Mouse (Mus musculus) spleen, adult 18-20 months (tissue): ENCODE data around the gene Cd93.

Experiments used
- DNase-seq, 2 experiments: peaks; one replicate each; pipeline ENCODE4 v3.0.0; 2022; ENCODE audit warnings: mixed read lengths in 2 of 2

Gene Cd93

DNA sequence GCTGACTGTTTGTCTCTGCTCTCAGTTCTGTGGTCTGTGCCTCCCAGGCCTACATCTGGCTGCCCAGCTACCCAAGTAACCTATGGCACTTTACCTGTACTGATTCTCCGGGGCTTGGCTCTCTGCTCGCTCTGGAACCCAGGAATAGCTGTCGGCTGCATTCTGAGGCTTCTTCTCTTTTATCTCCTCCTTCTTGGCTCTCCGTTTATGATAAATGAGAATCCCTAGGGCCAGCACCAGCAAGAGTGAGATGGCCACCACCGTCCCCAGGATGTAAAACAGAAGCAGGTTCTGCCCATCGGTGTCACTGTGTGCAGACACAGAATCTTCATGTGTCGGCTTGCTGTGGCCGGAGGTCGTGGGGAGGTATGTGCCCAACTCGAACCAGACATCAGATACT, 1.9 kb downstream of the Cd93 start:
- DNase-seq, result peak in 1 of 2 experiments; percentile 10

DNA sequence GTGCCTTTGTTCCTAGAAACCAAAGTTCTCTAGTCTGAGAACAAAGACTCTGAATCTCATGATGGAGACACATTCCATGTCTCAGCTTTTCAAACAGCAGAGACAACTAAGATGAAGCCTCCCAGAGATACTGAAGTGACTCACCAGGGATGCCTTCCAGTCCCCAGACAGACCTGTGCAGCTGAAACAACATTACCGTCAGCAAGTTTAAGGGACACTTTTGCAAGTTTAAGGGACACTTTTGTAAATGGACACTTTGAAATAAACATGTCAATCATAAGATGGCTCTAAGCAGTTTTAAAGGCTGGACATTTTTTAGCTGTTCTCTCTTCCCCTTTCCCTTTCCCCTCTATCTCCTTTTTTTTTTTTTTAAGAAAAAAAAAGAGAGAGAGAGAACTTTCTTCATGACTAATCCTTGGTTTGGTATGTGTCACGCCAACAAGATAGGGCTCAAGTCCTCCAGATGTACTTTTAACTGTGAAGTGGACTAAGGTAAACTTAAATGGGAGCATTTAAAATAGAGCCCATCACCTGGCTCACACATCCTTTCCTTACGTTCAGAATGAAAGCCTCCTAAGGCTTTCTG, 3.6 kb downstream of the Cd93 start:
- DNase-seq, result no peak

DNA sequence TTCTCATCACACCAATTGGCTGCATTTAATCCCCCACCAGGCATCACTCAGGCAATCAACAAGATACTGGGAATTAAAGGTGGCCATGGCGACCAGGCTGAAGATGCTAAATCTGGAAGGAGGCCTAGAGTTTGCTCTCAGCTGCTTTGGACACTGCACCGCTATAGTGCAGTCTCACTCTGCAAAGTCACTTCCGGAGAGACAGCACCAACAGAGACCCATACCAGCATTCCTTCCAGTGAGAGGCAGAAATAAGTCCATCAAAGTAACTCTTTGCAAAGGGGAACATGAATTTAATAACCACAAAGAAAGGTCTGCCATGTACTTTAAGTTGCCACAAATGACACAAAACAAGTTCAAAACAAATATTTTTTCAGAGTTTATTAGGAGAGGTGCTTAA, 7.1 kb downstream of the Cd93 start:
- no peak for DNase-seq

DNA sequence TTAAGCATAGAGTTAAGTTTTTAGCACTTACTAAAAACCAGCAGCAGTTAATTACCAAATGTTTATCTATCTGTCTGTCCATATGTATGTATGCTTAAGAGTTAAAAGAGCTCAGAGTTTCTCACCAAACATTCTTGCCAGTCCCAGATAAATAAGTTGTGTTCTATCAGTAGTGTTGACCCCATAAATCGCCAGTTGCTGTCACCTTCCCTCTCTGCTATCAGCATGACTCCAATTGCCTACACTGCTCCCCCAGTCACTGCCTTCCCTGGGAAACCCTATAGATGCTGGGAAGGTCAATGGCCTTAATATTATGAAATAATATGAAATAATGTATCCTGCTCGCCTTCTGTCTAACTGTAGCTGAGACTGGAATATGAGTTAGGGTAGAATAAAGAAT, 11.0 kb downstream of the Cd93 start:
- DNase-seq, result no peak

DNA sequence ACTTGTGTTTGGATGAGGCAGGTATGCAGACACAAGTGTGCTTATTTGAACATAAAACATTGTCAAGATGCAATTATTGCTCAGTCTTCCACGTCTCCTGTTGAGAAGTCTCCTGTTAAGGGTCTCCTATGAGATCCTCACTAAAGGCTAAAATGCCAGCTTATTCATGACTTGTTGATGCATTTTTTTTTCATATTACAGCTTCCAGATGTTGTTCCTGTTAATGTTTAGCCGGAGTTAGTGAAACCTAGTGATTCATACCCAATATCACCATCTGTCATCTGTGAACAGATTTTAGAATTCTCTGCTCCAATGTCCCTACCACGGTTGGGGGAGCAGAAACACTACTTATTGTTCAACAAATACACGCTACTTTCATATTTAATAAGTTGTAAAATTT, 12.4 kb downstream of the Cd93 start:
- DNase-seq, result no peak

DNA sequence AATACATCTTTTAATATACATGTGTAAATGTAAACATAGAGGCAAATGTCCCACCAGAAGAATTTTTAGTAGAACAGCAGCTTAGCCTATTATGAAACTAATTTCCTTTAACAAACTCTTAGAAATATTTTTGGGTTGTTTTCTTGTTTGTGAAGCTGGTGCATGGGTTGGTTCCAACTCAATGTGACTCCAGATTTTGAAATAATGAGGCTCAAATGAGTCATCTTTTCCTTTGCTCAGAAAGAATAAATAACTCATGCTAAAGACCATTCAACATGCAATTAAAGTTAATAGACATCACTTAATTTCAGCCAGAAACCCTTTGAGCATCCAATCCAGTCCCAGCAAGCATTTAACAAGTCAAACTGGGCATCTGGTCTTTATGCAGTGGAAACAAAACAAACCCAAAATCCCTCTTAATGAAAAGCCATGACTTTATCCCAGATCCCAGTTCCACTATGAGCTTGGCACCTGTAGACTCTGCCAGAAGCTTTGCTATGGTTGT, 14.3 kb downstream of the Cd93 start:
- no peak for DNase-seq

DNA sequence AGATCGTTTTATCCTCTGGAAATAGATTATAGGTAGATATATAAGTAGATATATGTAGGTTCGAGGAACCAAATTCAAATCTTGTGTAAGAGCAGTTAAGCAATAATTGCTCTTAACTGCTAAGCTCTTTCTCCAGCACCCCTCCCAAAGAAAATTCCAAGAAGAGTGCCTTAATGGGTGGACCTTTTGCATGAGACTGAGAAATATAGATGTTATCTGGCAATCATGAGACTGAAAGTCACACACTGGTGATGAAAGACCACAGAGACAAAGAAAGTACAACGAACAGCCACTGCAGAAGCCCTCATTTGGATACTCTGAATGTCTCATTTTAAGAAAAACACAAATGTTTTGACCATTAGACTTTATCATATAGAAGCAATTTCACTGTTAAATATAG, 14.8 kb downstream of the Cd93 start:
- no peak for DNase-seq

DNA sequence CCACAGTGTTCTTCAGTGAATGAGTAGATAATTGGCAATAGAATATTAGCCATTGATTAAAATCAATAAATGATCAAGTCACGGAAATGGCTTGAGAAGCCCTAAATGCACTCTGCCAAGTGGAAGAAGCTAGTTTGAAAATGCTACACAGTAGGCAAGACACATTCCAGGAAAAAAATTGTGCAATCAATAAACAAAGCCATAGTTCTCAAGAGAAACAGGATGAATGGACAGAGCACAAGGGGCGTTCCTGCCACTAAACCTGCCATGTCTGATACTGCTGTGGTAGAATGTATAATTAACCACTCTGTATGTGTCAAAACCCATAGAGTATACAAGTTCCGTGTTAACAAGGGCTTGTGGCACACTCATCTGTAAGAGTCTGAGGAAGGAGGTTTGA, 15.8 kb downstream of the Cd93 start:
- no peak for DNase-seq

DNA sequence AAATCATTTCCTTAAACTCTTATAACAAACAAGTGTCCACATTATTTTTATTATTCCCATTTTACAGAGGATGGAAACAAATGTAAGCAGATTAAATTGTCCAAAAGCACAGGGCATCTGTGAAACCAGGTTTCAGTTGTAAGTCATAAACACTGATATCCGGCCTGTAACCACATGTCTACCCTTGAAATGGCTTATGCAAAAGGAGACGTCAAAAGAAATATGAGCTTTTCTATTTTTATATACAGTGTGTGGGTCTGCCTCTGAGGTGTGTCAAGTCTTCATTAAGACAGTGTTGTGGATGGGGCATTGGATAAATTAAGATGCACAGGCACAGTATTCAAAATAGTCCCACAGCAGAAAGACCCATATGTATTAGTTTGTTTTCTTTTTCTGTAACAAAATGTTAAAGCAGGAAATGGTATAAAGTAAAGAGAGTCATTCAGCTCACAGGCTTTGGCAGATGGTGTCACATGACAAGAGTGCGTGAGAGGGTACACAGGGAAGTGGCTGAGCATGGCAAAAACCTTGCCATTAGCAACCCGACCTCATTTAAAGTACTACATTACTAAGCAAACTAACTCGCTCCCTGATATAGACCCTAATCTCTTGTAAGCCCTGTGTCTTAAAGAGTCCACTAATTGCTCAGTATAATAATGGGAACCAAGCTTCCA, 17.5 kb downstream of the Cd93 start:
- no peak for DNase-seq

DNA sequence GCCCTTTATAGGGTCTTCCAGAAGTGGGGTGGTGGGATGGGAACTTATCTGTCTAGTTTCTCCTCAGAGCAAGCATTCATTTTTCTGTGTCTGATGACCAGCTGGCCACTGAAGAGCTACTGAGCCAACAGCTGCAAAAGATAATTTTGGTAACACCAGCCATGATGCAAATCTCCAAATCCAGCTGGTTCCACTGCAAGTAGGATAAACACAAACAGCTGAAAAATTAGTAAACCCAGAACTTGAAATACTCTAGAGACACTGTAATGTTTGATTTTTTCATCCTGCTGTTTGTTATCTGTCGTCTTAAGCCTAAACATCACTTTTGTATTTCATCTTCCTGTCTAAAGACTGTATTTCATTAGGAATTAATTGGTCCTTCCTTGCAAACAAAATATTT, 21.7 kb downstream of the Cd93 start:
- no peak for DNase-seq

DNA sequence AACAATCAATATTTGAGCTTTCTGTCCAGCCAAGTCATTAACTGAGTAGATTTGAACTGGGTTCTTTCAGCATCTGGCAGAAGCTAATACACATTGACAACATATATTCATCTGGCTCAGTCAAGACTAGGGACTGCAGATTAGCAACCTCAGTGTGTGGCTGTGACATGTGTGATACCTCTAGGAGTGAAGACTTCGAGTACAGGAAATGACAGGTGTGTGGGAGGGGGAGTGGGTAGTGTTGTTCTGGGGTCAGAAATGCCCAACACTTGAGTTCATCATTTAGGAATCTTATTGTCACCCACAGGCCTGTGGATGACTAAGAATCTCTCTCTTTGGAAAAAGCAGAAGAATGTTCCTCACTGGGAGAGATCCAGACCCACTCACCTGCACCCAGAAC, 22.3 kb downstream of the Cd93 start:
- DNase-seq, result no peak

DNA sequence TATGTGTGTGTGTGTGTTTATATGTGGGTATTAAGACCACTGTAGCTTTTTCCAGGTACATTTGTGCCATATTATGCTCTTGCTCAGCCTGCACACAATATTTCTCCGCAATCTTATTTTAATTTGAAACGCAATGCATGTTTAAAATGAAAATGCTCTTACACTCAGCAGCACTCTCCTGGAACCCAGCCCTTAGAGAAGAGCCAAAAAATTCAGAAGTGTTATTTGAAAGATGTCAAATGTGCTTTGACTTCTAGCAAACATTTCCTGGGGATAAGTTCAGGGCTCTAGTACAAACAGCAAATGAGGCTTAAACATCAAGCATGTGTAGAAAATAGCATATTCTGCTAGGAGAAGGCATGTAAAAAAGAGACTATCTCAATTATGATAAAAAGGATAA, 23.6 kb downstream of the Cd93 start:
- no peak for DNase-seq

DNA sequence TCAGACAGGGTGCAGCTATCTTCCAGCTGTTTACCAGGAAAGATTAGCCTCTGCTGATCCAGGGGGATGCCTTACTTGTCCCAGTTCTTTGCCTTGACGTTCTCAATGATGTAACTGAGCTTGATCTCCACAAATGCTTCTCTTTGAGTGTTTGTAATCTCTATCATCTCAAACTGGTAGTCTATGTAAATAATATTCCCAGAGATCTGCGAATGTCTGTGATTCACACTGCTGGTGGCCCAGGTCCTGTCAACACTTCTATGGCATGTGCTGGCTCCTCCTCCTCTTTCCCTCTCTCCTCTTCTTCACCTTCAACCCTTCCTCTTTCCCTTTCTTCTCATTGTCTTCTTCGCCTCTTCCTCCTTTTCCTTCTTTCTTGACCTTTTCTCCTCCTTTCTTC, 24.2 kb downstream of the Cd93 start:
- DNase-seq, result no peak

DNA sequence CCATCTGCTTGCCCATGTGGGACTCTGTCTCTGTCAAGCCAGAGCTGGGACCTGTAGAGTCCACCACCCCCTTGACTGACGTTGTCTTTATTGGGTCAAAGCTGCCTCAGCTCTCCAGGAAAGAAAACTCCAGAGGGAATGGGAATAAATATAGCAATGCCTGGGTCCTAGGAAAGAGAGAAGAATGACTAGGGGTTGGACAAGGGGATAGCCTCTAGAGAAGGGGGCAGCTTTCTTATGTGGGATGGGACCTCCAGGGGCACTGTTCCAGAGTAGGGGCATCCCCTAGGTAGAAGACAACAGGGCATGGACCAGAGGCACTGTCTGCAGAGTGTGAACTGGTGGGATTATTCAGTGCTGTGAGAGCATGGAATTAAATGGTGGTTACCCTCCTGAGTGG, 33.5 kb downstream of the Cd93 start:
- DNase-seq, result no peak

DNA sequence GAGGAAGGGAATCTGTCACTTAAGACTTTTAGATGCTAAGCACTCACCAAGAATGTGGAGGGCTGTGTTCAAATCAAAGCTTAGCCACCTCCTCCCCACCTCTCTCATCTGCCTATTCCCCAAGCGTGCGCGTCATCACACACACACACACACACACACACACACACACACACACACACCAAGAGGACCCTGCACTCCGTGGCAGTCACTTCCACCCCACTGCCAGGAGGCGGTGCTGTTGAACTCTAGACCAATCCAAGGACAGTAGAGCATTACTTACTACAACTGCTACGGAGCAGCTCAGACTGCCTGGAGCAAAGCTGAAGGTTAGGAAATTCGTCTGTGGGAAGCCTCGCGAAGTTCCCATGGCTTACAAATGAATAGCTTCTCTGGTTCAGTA, 34.2 kb downstream of the Cd93 start:
- DNase-seq, result peak; percentile 70 to 73

DNA sequence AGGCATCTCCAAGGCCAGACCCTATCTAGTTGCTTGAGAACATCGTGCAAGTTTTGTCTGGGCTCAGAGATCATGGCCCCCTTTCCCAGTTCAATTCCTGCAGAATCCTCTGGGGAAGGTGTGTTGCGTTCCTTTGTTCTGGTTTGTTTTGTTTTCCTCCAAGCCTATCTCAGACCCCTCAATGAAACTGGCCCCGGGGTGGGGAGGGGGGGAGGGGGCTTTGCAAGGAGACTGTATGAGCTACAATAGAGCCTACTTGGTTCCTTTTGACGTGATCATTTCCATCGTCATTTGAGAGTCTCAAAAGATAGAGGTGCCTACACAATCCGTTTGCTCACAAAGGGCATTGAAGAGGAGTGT, 34.6 kb downstream of the Cd93 start:
- no peak for DNase-seq

DNA sequence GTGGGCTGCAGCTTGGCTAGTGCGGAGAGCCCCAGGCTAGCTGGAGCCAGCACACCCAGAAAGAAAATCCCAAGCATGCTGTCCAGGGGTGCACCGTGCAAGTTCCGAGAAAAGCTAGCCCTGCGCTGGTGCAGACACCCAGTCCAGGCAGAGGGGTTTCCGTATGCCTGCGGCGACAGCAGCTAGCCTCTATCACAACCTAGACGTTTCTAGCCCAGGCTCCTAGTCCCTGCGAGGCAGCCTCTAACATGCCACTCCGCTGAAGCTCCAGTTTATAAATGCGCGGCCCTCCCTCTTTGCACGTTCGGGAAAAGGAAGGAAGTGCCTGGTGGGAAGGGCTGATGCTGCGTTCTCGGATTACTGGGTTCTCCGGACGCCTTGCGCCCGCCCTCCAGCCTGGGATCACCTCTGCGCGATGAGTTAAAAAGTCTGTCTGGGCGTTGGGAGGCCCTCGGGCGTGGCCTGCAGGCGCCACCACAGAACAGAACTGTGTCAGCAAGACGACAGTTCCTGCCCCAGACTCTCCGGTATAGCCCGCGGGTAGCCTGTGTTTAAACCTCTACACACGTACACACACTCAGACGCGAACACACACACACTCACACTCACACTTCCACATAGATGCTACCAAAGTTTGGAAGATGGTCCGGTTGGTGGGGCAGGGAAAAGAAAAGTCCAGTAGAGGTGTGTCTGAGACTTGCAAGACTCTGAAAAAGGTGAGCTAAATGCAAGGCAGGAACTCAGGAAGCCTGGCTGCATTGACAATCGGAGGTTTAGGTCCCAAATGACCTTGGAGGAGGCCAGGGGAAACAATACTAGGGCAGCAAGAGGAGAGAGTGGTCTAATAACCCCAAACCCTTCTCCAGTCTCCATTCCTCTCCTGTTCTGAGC, 35.2 kb downstream of the Cd93 start, which contains the start of gene Thbd:
Gene Thbd, minus strand, starts transcription at position 319 of the 891 bp plus-strand sequence.
- peak; percentile 40 to 50 for DNase-seq

DNA sequence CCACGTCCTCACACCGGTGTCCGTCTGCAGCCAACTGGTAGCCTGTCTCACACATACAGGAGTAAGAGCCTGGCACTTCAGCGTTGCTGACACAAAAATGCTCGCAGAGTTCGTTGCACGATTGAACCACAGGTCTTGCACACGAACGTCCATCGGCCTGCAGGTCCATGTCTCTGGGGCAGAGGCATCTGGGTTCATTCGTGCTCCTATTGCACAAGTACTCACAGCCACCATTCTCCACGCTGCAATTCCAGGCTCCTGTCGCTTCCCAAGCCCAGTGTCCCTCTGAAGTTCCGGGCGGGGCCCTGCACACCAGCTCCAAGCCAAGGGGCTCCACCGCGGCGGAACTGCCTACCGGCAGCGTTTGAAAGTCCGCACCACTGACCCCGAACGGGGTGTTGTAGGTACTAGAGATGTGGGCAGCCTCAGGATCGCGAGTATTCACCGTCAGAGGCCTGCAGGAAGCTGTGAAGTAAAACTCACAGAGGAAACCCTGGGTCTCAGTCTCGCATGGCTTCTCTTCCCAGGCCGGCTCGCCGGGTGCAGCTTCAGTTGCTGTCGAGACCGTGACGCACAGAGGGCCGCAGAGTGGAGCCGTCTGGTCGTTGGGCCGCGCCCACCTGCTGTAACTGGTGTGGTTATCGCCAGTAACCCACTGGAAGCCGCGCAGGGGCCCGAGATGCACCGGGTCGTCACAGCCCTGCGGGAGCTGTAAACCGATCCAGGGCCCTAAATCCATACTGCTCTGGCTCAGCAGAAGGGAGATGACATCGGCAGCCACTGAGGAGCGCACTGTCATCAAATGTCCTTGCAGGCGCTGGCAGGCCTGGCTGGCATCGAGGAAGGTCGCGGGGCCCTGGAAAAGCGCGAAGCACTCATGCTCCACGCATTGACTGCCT, 36.1 kb downstream of the Cd93 start:
- peak; percentile 34 to 40 for DNase-seq

DNA sequence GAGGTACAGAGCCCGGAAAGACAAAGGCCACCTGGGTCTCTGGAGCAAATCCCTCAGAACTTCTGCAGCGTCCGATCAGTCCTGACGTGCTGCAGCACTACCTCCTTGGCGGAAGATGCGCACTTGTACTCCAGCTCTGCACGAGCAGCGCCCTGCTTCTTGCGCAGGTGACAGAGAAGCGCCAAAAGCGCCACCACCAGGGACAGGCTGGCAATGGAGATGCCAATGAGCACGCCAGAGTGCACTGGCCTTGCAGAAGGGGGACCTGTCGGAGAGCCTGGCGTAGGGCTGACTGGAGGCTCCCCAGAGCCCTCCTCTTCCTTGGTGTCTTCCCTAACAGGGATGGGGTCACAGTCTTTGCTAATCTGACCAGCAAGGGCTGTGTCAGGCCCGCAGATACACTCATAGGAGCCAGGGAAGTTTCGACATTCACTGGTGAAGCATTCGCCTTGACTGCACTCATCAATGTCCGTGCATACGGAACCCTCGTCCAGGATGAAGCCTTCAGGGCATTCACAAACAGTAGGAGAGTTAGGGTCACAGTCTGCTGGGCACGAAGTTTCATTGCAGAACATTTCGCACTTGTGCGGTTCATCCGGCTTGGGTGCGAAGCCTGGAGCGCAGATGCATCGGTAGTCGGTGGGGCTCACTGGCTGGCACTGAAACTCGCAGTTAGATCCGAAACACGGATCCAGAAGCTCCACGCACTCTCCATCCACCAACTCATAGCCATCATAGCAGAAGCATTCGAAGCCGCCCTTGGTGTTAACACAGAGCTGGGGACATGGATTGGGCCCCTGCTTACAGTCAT, 37.0 kb downstream of the Cd93 start:
- peak; percentile 38 to 49 for DNase-seq

DNA sequence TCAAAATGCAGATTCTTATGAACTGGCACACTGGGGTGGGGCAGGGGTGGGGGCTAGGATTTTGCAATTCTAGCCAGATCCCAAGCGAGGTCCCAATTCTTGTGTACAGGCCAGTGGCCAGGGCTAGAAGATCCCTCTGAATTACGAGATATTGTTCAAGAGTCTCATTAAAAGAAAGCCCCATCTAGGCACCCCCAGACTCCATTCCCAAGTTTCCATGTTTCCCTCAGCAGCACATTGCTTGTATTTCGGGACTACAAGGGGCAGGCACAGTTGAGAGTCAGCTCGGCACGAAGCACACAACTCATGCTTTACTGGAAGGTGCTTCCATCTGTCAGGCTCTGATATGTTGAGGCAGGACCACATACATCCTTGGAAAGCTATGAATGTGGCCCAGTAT, 38.5 kb downstream of the Cd93 start:
- no peak for DNase-seq

DNA sequence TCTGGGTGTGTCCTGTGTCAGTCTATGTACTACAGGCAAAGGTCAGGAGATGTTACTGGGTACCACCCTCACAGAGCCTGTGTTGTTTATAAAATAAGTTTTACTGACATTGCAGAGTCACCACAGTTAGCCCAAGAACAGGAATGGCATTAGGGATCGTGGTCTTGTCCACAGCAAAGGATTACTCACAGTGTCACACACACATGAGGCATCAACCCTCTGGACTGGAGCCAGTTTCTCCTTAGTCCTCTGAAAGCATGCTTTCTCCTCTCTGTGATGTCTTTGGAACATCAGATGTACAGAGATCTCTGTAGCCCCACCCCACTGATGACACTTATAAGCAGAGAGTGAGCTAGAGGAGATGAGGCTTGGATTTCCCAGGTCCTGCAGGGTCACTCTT, 41.1 kb downstream of the Cd93 start:
- no peak for DNase-seq
